Mouse (Mus musculus) skeletal muscle tissue, adult 2 months (tissue): Measurements from ENCODE around the gene Itm2b.

ENCODE experiments used
- DNase-seq: peaks from one replicate; pipeline ENCODE4 v3.0.0-alpha.2; 2012; ENCODE audit warnings: low read depth, low spot score

Gene Itm2b

GRCm38 (mm10) chr14:73324634-73325455 is 60.2 kb downstream of the Itm2b start:
- no peak for DNase-seq

- no peak for DNase-seq
Measured at GRCm38 (mm10) chr14:73323965-73324364, 61.1 kb downstream of the Itm2b start.

- no peak for DNase-seq
Measured at GRCm38 (mm10) chr14:73322142-73322541, 62.9 kb downstream of the Itm2b start.

DNA sequence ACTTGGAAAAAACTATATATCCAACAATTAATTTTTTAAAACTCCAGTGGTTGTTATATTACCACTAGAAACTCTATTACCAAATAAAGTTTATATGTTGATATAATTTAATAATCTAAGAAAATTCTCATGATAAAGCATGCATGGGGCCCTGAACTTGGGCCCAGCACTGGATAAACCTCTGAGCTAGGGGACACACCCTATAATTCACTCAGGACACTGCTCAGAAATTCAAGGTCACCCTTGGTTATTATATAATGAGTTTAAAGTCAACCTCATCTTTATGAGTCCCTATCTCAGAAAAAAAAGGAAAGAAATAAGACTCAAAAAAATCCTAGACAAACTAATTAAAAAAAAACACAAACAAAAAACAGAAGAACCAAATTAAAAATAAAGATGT is 68.2 kb downstream of the Itm2b start:
- DNase-seq, result no peak

GRCm38 (mm10) chr14:73313864-73314263 is 71.2 kb downstream of the Itm2b start:
- no peak for DNase-seq

- DNase-seq, result no peak
Measured at GRCm38 (mm10) chr14:73313396-73313795, 71.7 kb downstream of the Itm2b start.

GRCm38 (mm10) chr14:73312909-73313308 is 72.2 kb downstream of the Itm2b start:
- no peak for DNase-seq
